Mouse (Mus musculus) thymus, adult 2 months (tissue): ENCODE results near the gene Rrp1b. TPM values are rescaled to one million over a fixed set of nuclear protein-coding genes. Genes with fewer than 3 reads are reported as not detected.
"Not testable (repeated sequence)": the region's sequence is repeated elsewhere in the genome, so short reads cannot be mapped to it uniquely, and the experiment has no call there.

Source experiments
- DNase-seq: peaks from one replicate; pipeline ENCODE4 v3.0.0; 2021
- H3K27ac ChIP-seq: fragments of 200-500 bp; 2 replicates; pipeline ENCODE4 v1.5.1; 2012; ENCODE audit warnings: low read length, control low read depth; ENCODE audit not compliant: control insufficient read depth, insufficient read depth
- H3K27me3 ChIP-seq: fragments of 200-500 bp; 2 replicates; pipeline ENCODE4 v1.6.1; 2012; ENCODE audit warnings: mild to moderate bottlenecking, low read length, moderate library complexity, mixed read lengths; ENCODE audit not compliant: control insufficient read depth, insufficient read depth
- H3K36me3 ChIP-seq: fragments of 200-500 bp; 2 replicates; pipeline ENCODE4 v1.6.1; 2012; ENCODE audit warnings: mild to moderate bottlenecking, low read length, moderate library complexity; ENCODE audit not compliant: control insufficient read depth, insufficient read depth
- H3K4me1 ChIP-seq: fragments of 200-500 bp; replicated peaks from 2 replicates; pipeline ENCODE4 v1.6.1; 2012; ENCODE audit warnings: low read length; ENCODE audit not compliant: control insufficient read depth, insufficient read depth
- H3K4me3 ChIP-seq: fragments of 200-500 bp; 2 replicates; pipeline ENCODE4 v1.5.1; 2012; ENCODE audit warnings: mild to moderate bottlenecking, low read length, control low read depth, moderate library complexity; ENCODE audit not compliant: control insufficient read depth, insufficient read depth
- CTCF ChIP-seq: fragments of 200-500 bp; IDR thresholded peaks from 2 replicates; pipeline ENCODE4 v1.5.1; 2012; ENCODE audit warnings: mild to moderate bottlenecking, control low read depth, low read length, moderate library complexity, borderline replicate concordance; ENCODE audit not compliant: control insufficient read depth, poor library complexity, insufficient read depth; ENCODE audit errors: extremely low read depth
- POLR2A ChIP-seq: fragments of 200-500 bp; IDR thresholded peaks from 2 replicates; pipeline ENCODE4 v1.6.1; 2012; ENCODE audit warnings: mild to moderate bottlenecking, low read length, control low read depth, moderate library complexity; ENCODE audit not compliant: control insufficient read depth, poor library complexity, insufficient read depth; ENCODE audit errors: extremely low read depth
- WGBS: fragments of 180-500 bp; shearing (Covaris S2); methylation state at CpG from one replicate; pipeline ENCODE4 v1.1.7; 2018; 5-methylcytosine and 5-hydroxymethylcytosine counted together
- polyA plus RNA-seq: library from polyadenylated mRNA; depleted of rRNA; stranded (reverse); fragments of >200 nt; gene quantifications from 2 replicates; pipeline ENCODE4 v1.2.3, GENCODE M21; 2012

Rrp1b gene
- polyA plus RNA-seq, 1 experiment: 17.2 TPM

DNA sequence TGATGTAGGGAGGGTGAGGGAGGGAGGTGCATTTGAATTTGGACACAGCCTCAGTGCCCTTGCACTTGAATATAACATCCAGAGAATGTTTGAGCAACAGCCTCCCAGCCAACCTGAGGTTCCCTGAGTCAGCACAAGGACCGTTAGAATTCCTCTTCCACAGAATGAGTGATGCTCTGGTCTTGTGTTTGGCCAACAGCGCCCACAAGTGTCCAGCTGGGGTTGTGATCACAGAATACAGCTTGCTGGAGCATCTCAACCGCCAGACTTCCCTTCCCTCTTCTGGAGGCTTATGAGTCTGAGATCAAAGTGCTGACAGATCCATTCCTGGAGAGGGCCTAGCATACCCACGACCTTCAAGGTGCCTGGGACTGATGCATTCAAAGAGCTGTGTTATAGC is 67.2 kb downstream of the Rrp1b start:
- Histone ChIP-seq H3K4me1 (peaks cover 12% of the 10 kb centered on the region), H3K4me3 (no peak overlapping the region), H3K36me3 (no peaks in the 10 kb centered on the region), H3K27ac (no peak overlapping the region), H3K27me3 (no peaks in the 10 kb centered on the region)
- no peak for TF ChIP-seq CTCF
- TF ChIP-seq POLR2A: no peak
- DNase-seq: no peak
- 49% methylated on average over 4 of the region's 4 CpGs for whole genome bisulfite sequencing

GRCm38 (mm10) chr17:32106358-32106757 is 70.5 kb downstream of the Rrp1b start:
- WGBS: 95% methylated on average over 2 of the region's 2 CpGs
- Histone ChIP-seq H3K4me1 (peaks cover 13% of the 10 kb centered on the region; the same call in 1 of the 2 replicates), H3K4me3 (no peak overlapping the region), H3K36me3 (no peaks in the 10 kb centered on the region), H3K27me3 (no peaks in the 10 kb centered on the region), H3K27ac (no peak overlapping the region)
- TF ChIP-seq CTCF (no peak), POLR2A (no peak)
- DNase-seq: no peak

DNA sequence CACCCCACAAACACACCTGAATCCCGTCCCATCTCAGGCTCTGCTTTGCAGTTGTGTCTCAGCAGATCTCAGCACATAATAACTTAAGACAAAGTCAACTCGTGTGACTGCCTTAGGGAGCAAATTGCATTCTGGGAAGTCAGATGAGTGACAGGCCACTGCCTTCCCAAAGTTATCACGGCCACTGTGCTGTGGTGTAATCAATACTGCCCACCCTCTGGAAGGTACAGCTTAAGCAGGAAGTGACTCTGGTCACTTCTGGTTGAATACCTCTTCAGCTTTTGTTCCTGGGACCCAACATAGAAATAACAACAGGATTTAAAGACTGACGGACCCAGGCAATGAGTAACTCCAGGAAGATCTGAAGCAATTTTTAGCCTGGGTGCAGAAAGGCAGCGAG is 72.0 kb downstream of the Rrp1b start:
- H3K27ac ChIP-seq: no peak overlapping the region
- no peaks in the 10 kb centered on the region for H3K27me3 ChIP-seq
- 65% methylated on average over 5 of the region's 5 CpGs for WGBS
- no peaks in the 10 kb centered on the region for H3K36me3 ChIP-seq
- DNase-seq: no peak
- peaks cover 13% of the 10 kb centered on the region; the same call in 1 of the 2 replicates for H3K4me1 ChIP-seq
- TF ChIP-seq CTCF: no peak
- H3K4me3 ChIP-seq: no peak overlapping the region

DNA sequence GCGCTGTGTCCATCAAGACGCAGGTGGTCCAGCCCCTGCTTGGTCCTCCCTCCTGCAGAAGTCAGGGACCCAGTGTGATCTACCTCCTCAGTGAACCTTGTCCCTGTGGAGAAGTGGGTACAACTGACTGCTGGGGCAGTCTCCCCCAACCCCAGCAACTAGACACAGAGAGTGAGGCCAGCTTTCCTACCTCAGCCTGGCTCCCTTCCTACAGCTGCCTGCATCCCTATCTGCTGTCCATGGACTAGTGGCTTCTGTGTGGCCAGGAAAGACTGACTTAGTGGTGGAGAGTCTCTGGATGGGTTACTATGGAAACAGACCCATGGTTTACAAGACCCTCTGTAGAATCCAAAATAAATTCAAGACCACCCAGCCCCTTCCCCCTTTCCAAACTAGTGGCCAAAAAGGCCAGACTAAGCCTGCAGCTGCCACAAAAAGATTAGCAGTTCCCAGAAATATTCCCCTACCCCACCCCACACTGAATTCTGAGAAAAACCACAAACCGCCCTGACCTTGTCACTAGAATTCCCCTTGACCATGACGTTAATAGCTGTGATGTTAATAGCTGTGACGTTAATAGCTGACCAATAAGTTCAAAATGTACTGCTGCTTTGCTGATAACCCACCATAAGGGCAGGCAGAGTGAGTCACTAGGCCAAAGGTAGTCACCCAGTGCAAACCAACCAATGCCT is 72.6 kb downstream of the Rrp1b start:
- H3K27me3 ChIP-seq, H3K4me3 ChIP-seq, DNase-seq, H3K27ac ChIP-seq, H3K36me3 ChIP-seq: not testable (repeated sequence)
- peaks cover 16% of the 10 kb centered on the region for H3K4me1 ChIP-seq
- 56% methylated on average over 5 of the region's 5 CpGs for WGBS

GRCm38 (mm10) chr17:32109201-32109940 is 73.5 kb downstream of the Rrp1b start:
- Histone ChIP-seq H3K27me3 (no peaks in the 10 kb centered on the region), H3K4me3 (no peak overlapping the region), H3K36me3 (no peaks in the 10 kb centered on the region), H3K4me1 (peaks cover 25% of the 10 kb centered on the region), H3K27ac (no peak overlapping the region)
- no peak for TF ChIP-seq POLR2A
- no peak for TF ChIP-seq CTCF
- no peak for DNase-seq
- WGBS: 55% methylated on average over 6 of the region's 6 CpGs

- no peak overlapping the region for H3K27ac ChIP-seq
- TF ChIP-seq POLR2A: no peak
- TF ChIP-seq CTCF: no peak
- no peaks in the 10 kb centered on the region for H3K36me3 ChIP-seq
- H3K27me3 ChIP-seq: no peaks in the 10 kb centered on the region
- H3K4me3 ChIP-seq: no peak overlapping the region
- DNase-seq: no peak
- 60% methylated on average over 2 of the region's 2 CpGs for WGBS
- H3K4me1 ChIP-seq: peaks cover 33% of the 10 kb centered on the region
These were observed 74.5 kb downstream of the Rrp1b start for GRCm38 (mm10) chr17:32110424-32110823.
